Mouse (Mus musculus) embryonic facial prominence, embryonic 14.5 days (tissue): Measurements from ENCODE around the gene Pxmp4. TPM values are rescaled to one million over a fixed set of nuclear protein-coding genes. Genes with fewer than 3 reads are reported as not detected.

Experiments used
- ATAC-seq: fragments of 200-750 bp; cut with Nextera tagmentation; 2 replicates; pipeline ENCODE4 v1.8.0; 2017; ENCODE audit warnings: low read depth, moderate number of reproducible peaks, moderate TSS enrichment
- DNase-seq: peaks from one replicate; pipeline ENCODE4 v3.0.0-alpha.2; 2015; ENCODE audit warnings: low spot score
- H3K27ac ChIP-seq: fragments of 300-500 bp; sonication (generic); replicated peaks from 2 replicates; pipeline ENCODE4 v1.5.1; 2014; ENCODE audit warnings: low read depth, mild to moderate bottlenecking, low read length, moderate library complexity
- H3K27me3 ChIP-seq: fragments of 300-500 bp; sonication (generic); replicated peaks from 2 replicates; pipeline ENCODE4 v1.6.1; 2014; ENCODE audit warnings: low read length; ENCODE audit not compliant: control insufficient read depth, insufficient read depth
- H3K36me3 ChIP-seq: fragments of 300-500 bp; sonication (generic); 2 replicates; pipeline ENCODE4 v1.6.1; 2014; ENCODE audit warnings: low read length, mixed read lengths; ENCODE audit not compliant: control insufficient read depth, insufficient read depth
- H3K4me1 ChIP-seq: fragments of 300-500 bp; sonication (generic); 2 replicates; pipeline ENCODE4 v1.6.1; 2014; ENCODE audit warnings: antibody characterized with exemption, low read length; ENCODE audit not compliant: control insufficient read depth, insufficient read depth
- H3K4me2 ChIP-seq: fragments of 300-500 bp; sonication (generic); 2 replicates; pipeline ENCODE4 v1.6.1; 2014; ENCODE audit warnings: low read depth, mild to moderate bottlenecking, low read length, moderate library complexity, mixed read lengths
- H3K4me3 ChIP-seq: fragments of 300-500 bp; sonication (generic); 2 replicates; pipeline ENCODE4 v1.5.1; 2014; ENCODE audit warnings: low read depth, mild to moderate bottlenecking, low read length
- H3K9ac ChIP-seq: fragments of 300-500 bp; sonication (generic); 2 replicates; pipeline ENCODE4 v1.6.1; 2014; ENCODE audit warnings: low read depth, mild to moderate bottlenecking, low read length, moderate library complexity, mixed read lengths
- H3K9me3 ChIP-seq: fragments of 300-500 bp; sonication (generic); 2 replicates; pipeline ENCODE4 v1.6.1; 2016; ENCODE audit warnings: low read length; ENCODE audit not compliant: control insufficient read depth
- WGBS: fragments of 180-500 bp; shearing (Covaris S2); extraction: QIAGEN DNeasy Blood & Tissue Kit; methylation state at CpG from one replicate; pipeline ENCODE4 v1.1.7; 2014; 5-methylcytosine and 5-hydroxymethylcytosine counted together
- polyA plus RNA-seq: library from polyadenylated mRNA; unstranded; fragments of >200 nt; fragmentation: Nextera tagmentation; extraction: Ambion mirVana; gene quantifications from 2 replicates; pipeline ENCODE4 v1.2.1, GENCODE M21; 2014

Gene Pxmp4
- polyA plus RNA-seq, 1 experiment from 2014 or later = 24.1 TPM

DNA sequence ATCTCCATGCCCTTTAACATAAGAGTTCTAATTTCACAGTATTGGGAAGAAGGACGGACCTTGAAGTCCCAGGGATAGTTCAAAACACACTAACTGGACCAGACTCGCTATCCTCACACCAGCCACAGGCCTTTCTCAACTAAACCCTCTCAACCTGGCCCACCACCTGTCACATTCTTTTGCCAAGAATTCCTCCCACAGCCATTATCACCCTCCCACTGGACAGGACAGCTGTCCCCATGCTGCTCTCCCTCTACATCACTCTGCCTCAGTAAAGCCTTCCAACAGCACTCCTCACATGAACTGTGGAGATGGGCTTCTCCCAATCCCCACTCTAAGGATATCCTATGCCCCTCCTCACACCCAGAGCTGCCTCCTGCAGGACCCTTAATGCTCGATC lies 37.9 kb downstream of the Pxmp4 start:
- Histone ChIP-seq H3K36me3 (peaks cover 36% of the 10 kb centered on the region), H3K27me3 (no peaks in the 10 kb centered on the region), H3K9me3 (no peaks in the 10 kb centered on the region), H3K4me3 (no peak overlapping the region), H3K27ac (no peak overlapping the region; the same call in 1 of the 2 replicates), H3K4me1 (peaks cover 22% of the 10 kb centered on the region), H3K9ac (no peak overlapping the region), H3K4me2 (no peak overlapping the region)
- DNase-seq (peak; percentile 51), ATAC-seq (no peak)
- 78% methylated on average over 3 of the region's 3 CpGs for WGBS

DNA sequence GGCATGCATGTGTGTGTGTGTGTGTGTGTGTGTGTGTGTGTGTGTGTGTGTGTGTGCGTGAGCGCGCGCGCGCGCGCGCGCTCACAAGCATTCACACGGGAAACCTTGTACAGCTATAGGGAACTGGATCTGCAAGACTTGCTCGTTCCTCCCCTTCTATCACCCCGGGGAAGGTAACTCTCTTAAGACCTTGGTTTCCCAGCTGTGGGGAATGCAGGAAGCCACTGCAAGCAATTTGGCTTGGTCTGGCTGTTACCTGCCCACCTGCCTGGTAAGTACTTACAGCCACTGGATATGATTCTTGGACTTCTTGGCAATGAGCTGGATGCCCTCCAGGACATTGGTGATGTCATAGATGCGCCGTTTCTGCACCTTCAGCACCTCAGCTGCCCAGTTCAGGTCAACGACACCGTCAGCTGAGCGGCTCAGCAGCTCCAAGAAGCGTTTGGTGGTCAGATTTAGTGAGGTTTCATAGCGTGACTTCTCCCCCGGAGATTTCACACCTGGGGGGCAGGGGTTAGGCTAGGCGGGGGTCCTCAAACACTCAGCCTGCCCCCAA lies 39.8 kb downstream of the Pxmp4 start:
- no peak for ATAC-seq
- Histone ChIP-seq H3K9ac (no peak overlapping the region), H3K9me3 (no peaks in the 10 kb centered on the region), H3K27ac (no peak overlapping the region), H3K27me3 (no peaks in the 10 kb centered on the region), H3K4me3 (no peak overlapping the region), H3K36me3 (peaks cover 40% of the 10 kb centered on the region), H3K4me2 (no peak overlapping the region), H3K4me1 (peaks cover 21% of the 10 kb centered on the region)
- 83% methylated on average over 15 of the region's 22 CpGs for WGBS
- peak; percentile 43 for DNase-seq

DNA sequence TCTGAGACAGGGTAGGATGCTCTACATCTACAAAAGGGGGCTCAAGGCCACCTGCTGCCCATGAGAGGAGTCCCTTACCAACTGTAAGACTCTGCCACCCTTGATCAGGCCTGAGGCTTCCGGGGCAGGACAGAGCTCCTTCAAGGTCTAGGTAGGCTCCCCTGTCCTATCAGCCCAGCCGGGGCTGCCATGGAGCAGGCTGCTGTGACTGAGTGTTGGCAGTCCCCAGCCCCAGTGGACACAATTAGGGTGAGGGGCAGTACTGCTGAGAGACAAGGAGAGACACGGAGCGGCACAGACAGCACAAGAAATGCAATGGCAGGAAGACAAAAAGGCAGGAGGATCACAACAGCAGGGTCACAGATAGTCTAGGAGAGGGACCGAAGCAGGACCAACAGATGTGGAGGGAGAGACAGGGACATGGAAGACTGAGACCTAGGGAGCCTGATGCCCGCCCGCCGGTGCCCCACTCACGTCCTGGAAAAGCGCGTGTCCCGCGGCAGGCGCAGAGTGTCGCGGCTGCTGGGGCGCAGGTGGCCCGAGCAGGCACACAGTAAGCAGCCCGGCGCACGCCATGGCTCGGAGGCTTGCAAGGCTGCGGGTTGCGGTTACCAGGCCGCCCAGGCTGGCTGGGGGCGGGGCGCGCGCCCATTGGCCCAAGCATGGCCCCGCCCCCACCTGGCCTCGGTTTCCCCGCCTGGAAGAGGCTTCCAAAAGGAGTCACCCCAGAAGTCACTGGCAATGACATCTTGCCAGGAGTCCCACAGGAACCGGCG lies 45.1 kb downstream of the Pxmp4 start, which contains the start of gene Necab3:
Gene Necab3 (minus strand): TSS at position 627 of the 776 bp plus-strand sequence.
- Histone ChIP-seq H3K36me3 (peaks cover 29% of the 10 kb centered on the region), H3K4me3 (peak within 1 kb of the TSS; percentile 32), H3K27me3 (no peaks in the 10 kb centered on the region), H3K4me1 (peaks cover 23% of the 10 kb centered on the region), H3K4me2 (peak within 1 kb of the TSS; percentile 67), H3K9ac (peak within 1 kb of the TSS; percentile 53), H3K27ac (peak within 1 kb of the TSS; percentile 39; the same call in 1 of the 2 replicates), H3K9me3 (no peaks in the 10 kb centered on the region)
- peak; percentile 71 for ATAC-seq
- DNase-seq = peak; percentile 61
- 9% methylated on average over 16 of the region's 34 CpGs for WGBS

DNA sequence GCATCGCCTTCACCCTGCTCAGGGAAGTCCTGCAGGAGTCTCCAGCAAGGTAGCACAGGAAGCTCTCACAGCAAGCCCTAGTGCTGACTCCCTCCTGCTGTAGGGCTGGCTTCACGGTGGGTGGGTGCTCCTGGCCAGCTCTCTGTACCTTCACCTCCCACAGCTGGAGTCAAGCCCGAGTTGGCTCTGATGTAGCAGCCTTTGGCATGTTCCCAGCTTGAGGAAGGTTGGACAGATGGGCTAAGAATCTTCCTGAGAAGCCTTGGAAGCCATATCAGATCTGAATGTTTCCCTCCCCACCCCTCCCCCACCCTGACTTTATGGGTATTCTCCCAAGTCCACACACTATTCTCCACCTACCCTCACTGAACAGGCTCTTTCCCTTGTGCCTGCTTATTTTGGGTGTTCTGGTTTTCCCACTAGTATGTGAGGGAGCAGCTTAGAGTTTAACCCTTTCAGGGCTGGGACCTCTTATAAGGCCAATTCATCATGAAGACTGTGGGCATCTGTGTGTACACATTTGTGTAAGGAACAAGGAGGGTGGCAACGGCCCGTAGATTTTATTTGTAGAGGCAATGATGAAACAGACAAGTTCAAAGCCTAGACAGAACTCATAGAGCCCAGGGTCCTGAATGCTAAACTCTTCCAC lies 46.2 kb downstream of the Pxmp4 start:
- Histone ChIP-seq H3K4me1 (peaks cover 24% of the 10 kb centered on the region), H3K27me3 (no peaks in the 10 kb centered on the region), H3K9ac (no peak overlapping the region), H3K36me3 (peaks cover 18% of the 10 kb centered on the region), H3K4me2 (0 out of 2 replicates have a peak overlapping the region, but pooled peaks have one; percentile 8), H3K9me3 (no peaks in the 10 kb centered on the region), H3K27ac (no peak overlapping the region), H3K4me3 (no peak overlapping the region)
- no peak for ATAC-seq
- DNase-seq = no peak
- WGBS = 48% methylated on average over 5 of the region's 5 CpGs

DNA sequence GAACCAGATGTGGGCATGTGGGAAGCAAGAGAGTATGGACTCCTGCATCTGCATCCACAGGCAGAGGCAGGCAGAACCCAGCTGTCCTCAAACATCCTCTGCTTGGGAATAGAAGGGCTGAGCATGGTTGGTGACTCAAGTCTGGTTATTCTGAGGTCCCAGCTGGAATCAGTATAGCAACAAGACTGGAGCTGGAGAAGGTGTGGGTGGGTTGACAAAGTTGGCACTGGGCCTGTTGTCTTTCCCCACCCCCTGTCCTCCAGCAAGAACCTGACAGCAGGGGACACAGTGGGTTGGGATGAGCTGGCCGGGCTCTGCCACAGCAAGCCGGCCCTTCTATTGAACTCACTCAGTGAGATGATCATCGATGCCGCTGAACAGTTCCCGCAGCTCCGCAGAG lies 48.3 kb downstream of the Pxmp4 start:
- WGBS = 85% methylated on average over 6 of the region's 6 CpGs
- DNase-seq = no peak
- H3K4me3 ChIP-seq = no peak overlapping the region
- no peak overlapping the region for H3K9ac ChIP-seq
- H3K27ac ChIP-seq = no peak overlapping the region
- 0 out of 2 replicates have a peak, but pooled peaks cover under 1% of the 10 kb centered on the region for H3K36me3 ChIP-seq
- H3K9me3 ChIP-seq = no peaks in the 10 kb centered on the region
- H3K4me1 ChIP-seq = peaks cover 31% of the 10 kb centered on the region
- peaks cover 14% of the 10 kb centered on the region for H3K27me3 ChIP-seq
- no peak overlapping the region for H3K4me2 ChIP-seq
- ATAC-seq = no peak

DNA sequence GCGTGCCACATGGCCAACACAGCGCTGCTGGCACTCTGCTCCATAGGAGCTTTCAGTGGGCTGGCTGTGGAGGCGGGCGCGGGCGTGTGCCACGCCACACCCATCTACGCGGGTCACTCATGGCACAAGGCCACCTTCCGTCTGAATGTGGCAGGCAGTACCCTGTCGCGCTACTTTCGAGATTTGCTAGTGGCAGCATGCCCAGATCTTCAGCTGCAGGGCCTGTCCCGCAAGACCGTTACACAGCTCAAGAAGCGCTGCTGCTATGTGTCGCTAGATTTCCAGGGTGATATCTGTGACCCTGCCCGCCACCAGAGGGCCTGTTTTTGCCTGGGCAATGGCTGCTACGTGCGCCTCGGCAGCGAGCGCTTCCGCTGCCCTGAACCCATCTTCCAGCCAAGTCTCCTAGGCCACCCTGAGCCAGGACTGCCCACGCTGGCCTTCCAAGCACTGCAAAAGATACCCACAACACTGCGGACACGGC lies 51.0 kb downstream of the Pxmp4 start:
- whole genome bisulfite sequencing = 38% methylated on average over 24 of the region's 27 CpGs
- peak; percentile 82 for DNase-seq
- Histone ChIP-seq H3K9me3 (no peaks in the 10 kb centered on the region), H3K27ac (no peak overlapping the region), H3K4me1 (peaks cover 32% of the 10 kb centered on the region), H3K36me3 (no peaks in the 10 kb centered on the region), H3K27me3 (peaks cover 16% of the 10 kb centered on the region), H3K4me2 (peak overlapping the region; percentile 30), H3K9ac (peak overlapping the region; percentile 10; the same call in 1 of the 2 replicates), H3K4me3 (peak overlapping the region; percentile 11; the same call in 1 of the 2 replicates)
- ATAC-seq = peak; percentile 48

DNA sequence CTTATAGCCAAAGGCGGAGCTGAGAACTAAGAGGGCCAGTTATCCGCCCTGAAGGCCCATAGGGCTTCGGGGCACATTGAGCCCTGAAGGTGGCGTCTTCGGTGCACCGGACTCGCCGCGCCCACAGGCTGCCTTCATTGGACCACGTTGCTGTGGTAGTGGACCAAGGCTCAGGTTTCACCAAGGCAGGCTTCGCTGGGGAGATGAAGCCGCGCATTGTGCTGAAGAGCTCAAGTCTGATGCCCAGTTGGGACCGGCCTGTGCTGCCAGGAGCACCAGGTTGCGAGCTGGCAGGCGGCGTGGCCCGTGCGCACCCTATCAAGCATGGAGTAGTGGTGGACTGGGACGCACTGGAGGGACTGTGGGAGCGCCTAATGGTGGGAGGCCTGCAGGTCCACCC lies 51.6 kb downstream of the Pxmp4 start:
- Histone ChIP-seq H3K4me3 (peak overlapping the region; percentile 11; the same call in 1 of the 2 replicates), H3K27me3 (peaks cover 16% of the 10 kb centered on the region), H3K4me2 (peak overlapping the region; percentile 30), H3K9me3 (no peaks in the 10 kb centered on the region), H3K9ac (peak overlapping the region; percentile 10; the same call in 1 of the 2 replicates), H3K36me3 (no peaks in the 10 kb centered on the region), H3K27ac (no peak overlapping the region), H3K4me1 (peaks cover 26% of the 10 kb centered on the region)
- ATAC-seq (peak; percentile 13), DNase-seq (no peak)
- 32% methylated on average over 20 of the region's 21 CpGs for WGBS

DNA sequence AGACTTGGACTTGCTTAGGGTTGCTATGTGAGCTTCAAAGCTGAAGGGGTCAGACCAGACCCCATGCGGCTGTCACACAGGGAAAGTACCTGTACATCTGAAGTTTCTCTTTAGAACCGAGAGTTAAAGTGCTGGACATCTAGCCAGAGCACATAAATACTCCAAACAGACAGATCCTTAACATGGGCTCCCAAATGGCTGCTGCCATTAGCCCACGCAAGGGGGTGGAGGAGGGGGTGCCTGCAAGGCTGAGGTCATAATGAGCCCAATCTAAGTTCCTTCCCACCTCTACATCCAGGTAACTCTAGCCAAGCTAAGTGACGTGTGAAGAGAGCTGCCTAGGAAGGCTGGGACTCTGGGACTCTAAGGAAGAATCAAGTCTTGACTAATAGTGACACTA lies 52.0 kb downstream of the Pxmp4 start, which contains the start of gene Actl10:
Gene Actl10 (plus strand): TSS at position 301 of the 400 bp plus-strand sequence.
- Histone ChIP-seq H3K4me2 (peak within 1 kb of the TSS; percentile 30), H3K9me3 (no peaks in the 10 kb centered on the region), H3K27ac (no peak within 1 kb of the TSS), H3K4me3 (peak within 1 kb of the TSS; percentile 11; the same call in 1 of the 2 replicates), H3K4me1 (peaks cover 25% of the 10 kb centered on the region), H3K27me3 (peaks cover 16% of the 10 kb centered on the region), H3K9ac (peak within 1 kb of the TSS; percentile 10; the same call in 1 of the 2 replicates), H3K36me3 (no peaks in the 10 kb centered on the region)
- 85% methylated on average over 4 of the region's 4 CpGs for WGBS
- ATAC-seq (no peak), DNase-seq (no peak)
